Mouse (Mus musculus) adrenal gland, adult (tissue): ENCODE results near the gene St3gal3.

Experiments used
- DNase-seq, 2 experiments: peaks; one replicate each; pipeline ENCODE4 v3.0.0; 2022 to 2023; ENCODE audit warnings: low spot score in 1 of 2; ENCODE audit not compliant: inconsistent age in 2 of 2

Gene St3gal3

GRCm38 (mm10) chr4:118059816-118060475 is 74.8 kb downstream of the St3gal3 start:
- DNase-seq: peak; percentile 39 to 84

- DNase-seq: peak in 1 of 2 experiments; percentile 37
Observed at GRCm38 (mm10) chr4:118058116-118058677, 76.5 kb downstream of the St3gal3 start.

- DNase-seq: no peak
Observed at GRCm38 (mm10) chr4:118057076-118057475, 77.6 kb downstream of the St3gal3 start.

- no peak for DNase-seq
Observed at GRCm38 (mm10) chr4:118054615-118055014, 80.1 kb downstream of the St3gal3 start.

GRCm38 (mm10) chr4:118053904-118054303 is 80.8 kb downstream of the St3gal3 start:
- DNase-seq: no peak

GRCm38 (mm10) chr4:118049606-118050302 is 85.0 kb downstream of the St3gal3 start:
- no peak for DNase-seq

- DNase-seq: no peak
Observed at GRCm38 (mm10) chr4:118044510-118044909, 90.2 kb downstream of the St3gal3 start.

- peak; percentile 40 to 42 for DNase-seq
Observed at GRCm38 (mm10) chr4:118043331-118044002, 91.2 kb downstream of the St3gal3 start.

GRCm38 (mm10) chr4:118042671-118043320 is 91.9 kb downstream of the St3gal3 start:
- no peak for DNase-seq

- DNase-seq: no peak
Observed at GRCm38 (mm10) chr4:118041145-118041544, 93.6 kb downstream of the St3gal3 start.

- DNase-seq: no peak
Observed at GRCm38 (mm10) chr4:118040650-118041049, 94.1 kb downstream of the St3gal3 start.

- DNase-seq: no peak
Observed at GRCm38 (mm10) chr4:118039964-118040363, 94.8 kb downstream of the St3gal3 start.

GRCm38 (mm10) chr4:118038023-118038422 is 96.7 kb downstream of the St3gal3 start:
- DNase-seq: no peak

GRCm38 (mm10) chr4:118037406-118037805 is 97.3 kb downstream of the St3gal3 start:
- DNase-seq: no peak

- DNase-seq: no peak
Observed at GRCm38 (mm10) chr4:118036531-118036930, 98.2 kb downstream of the St3gal3 start.

GRCm38 (mm10) chr4:118035090-118035489 is 99.6 kb downstream of the St3gal3 start:
- no peak for DNase-seq

- no peak for DNase-seq
Observed at GRCm38 (mm10) chr4:118033026-118033425, 101.7 kb downstream of the St3gal3 start.

GRCm38 (mm10) chr4:118031776-118032170 is 102.9 kb downstream of the St3gal3 start:
- DNase-seq: no peak

- peak in 1 of 2 experiments; percentile 41 for DNase-seq
Observed at GRCm38 (mm10) chr4:118031132-118031775, 103.5 kb downstream of the St3gal3 start.

GRCm38 (mm10) chr4:118030330-118030729 is 104.4 kb downstream of the St3gal3 start:
- no peak for DNase-seq

GRCm38 (mm10) chr4:118029892-118030291 is 104.8 kb downstream of the St3gal3 start:
- no peak for DNase-seq
